Mouse (Mus musculus) ES-E14 (cell line): ENCODE results near the gene Scn1b.

Experiments used
- CHD2 ChIP-seq: IDR thresholded peaks from 2 replicates; pipeline ENCODE4 v1.6.1; 2014; ENCODE audit warnings: mild to moderate bottlenecking, low read depth, low read length, inconsistent platforms
- HCFC1 ChIP-seq: IDR thresholded peaks from 2 replicates; pipeline ENCODE4 v1.6.1; 2012; ENCODE audit warnings: low read length, inconsistent platforms, borderline replicate concordance; ENCODE audit not compliant: insufficient read depth
- ZNF384 ChIP-seq: IDR thresholded peaks from 2 replicates; pipeline ENCODE4 v1.6.1; 2012; ENCODE audit warnings: low read depth, low read length, inconsistent platforms

DNA sequence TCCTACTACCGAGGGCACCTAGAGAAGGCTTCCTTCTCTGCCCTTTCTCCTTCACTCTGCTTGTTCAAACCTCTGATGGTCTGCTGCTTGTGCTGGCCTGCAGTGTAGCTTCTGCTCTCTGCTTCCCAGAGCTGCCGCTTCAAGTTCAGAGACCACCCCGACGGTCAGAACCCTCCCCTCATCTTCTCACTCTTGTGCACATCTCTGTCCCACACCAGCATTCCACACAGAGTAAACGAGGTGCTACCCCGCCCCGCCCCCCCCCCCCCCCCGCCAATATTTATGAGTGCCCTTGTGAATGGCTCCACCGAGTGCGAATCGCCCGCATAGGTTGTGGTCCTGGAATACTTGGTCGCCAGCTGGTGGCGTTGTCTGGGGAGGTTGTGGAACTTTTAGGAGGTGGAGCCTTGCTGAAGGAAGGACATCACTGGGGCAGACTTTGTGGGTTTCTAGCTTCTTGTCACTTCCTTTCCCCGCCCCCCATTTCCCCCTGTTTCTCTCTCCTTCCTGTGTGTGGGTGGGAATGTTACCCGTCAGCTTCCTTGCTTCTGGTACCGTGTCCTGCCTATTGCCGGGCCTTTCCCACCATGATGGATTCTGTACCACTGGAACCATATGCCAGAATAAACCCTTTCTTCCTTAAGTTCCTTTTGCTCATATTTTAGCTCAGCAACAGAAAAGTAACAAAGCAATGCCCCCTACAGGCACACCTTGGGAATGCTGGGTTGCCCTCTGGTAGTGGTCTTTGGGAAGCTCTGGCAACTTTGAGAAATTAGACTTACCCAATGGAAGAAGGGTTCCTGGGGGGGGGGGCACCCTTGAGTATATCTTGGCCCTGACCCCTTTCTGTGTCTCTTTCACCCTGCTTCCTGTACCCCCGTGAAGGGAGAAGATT lies 29.5 kb upstream of the Scn1b start:
- TF ChIP-seq CHD2, result no peak
- no peak; the same call in 1 of the 2 replicates for TF ChIP-seq HCFC1
- no peak for TF ChIP-seq ZNF384
